Mouse (Mus musculus) splenic B cell, adult 2 months (primary cell): Measurements from ENCODE around the gene Plin5.

Experiments
- DNase-seq: peaks from one replicate; pipeline ENCODE4 v3.0.0-alpha.2; 2011; ENCODE audit warnings: low read depth, low spot score
- H3K27me3 ChIP-seq: 2 replicates; pipeline ENCODE4 v1.6.1; 2012; ENCODE audit warnings: mild to moderate bottlenecking, low read length, moderate library complexity, mixed read lengths; ENCODE audit not compliant: control insufficient read depth, poor library complexity, insufficient read depth, severe bottlenecking
- H3K36me3 ChIP-seq: 2 replicates; pipeline ENCODE4 v1.6.1; 2012; ENCODE audit warnings: mild to moderate bottlenecking, low read length, moderate library complexity, mixed read lengths; ENCODE audit not compliant: control insufficient read depth, poor library complexity, insufficient read depth, severe bottlenecking

Plin5 gene

DNA sequence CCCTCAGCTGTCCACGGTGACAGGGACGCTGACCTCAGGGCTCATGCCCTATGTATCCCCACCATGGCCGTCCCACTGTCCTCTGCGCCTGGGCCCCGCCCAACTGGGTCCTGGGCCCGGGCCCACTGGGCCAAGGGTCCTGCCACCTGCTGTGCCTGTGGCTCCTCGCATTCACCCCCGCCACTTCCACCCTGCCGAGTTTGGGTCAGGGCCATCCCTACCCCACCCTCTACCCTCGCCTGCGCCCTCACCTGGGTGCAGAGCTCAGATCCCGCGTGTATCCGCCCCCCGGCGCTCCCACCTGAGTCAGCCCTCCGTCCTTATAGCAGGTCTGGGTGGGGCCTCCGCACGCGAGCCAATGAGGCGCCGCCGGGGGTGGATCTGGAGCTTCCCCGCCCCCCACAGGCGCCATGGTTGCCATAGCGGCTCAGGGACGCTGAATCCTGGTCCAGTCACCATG is at the start of gene Plin5:
Gene Plin5, minus strand, starts transcription at position 346 of the 460 bp plus-strand sequence.
- Histone ChIP-seq H3K36me3 (no peaks in the 10 kb centered on the region), H3K27me3 (no peaks in the 10 kb centered on the region)
- DNase-seq, result no peak

DNA sequence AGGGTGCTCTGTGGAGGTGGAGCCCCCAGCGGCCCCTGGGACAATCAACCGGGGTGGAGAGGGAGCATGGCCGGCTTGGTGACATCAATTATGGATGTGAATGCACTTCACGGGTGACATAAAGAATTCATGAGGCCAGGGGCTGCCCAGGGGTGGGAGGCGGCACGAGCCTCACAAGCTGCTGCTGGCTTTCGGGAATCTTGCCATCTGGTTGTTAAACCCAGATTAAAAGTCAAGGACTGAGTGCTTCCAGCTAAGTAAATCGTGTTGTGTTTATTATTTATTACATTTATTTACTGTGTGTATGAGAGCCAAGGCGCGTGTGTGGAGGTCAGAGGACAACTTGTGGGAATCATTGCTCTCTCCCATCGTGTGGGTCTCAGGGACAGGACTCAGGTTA is 48.3 kb upstream of the Plin5 start:
- Histone ChIP-seq H3K36me3 (no peaks in the 10 kb centered on the region), H3K27me3 (no peaks in the 10 kb centered on the region)
- DNase-seq, result no peak

DNA sequence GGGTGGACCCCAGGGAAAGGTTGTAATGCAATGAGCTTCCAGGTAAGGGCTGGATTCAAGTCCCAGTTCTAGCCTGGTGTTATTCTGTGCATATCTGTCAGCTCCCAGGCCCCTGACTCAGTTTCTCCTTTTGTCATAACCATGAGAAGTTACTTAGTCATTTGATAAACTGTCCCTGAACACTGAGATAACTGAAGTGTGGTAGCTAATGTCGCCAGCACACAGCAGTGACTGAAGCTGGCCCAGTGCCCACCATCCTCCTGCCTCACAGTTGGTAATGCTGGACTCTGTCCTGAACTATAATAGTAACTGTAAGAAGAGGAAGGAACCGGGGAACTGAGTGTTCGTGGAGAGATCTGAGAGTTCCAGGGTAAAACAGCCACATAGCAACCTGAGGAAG is 47.1 kb upstream of the Plin5 start:
- H3K36me3 ChIP-seq, result no peaks in the 10 kb centered on the region
- no peaks in the 10 kb centered on the region for H3K27me3 ChIP-seq
- no peak for DNase-seq

DNA sequence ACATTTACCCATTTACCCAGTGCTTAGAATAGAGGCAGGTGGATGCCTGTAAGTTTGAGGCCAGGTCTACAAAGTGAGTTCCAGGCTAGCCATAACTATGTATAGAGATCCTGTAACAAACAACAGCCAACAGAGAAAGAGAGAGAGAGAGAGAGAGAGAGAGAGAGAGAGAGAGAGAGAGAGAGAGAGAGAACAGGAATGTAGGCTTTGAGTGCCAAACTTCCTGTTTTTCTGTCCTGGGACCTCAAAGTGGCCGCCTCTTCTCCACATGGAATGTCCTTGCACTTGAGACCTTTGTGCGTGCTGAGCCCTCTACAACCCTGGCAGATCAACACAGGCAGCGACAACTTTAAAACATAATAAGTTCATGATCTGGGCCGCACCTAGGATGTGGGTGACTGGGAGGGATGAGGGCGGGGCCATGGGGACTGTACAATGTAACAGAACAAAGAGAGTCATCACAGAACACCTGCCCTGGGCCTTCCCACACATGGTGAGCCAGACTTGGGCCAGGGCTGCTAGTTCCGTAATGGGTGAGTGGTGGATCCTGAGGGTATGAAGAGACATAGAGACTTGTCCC is 46.2 kb upstream of the Plin5 start:
- no peaks in the 10 kb centered on the region for H3K27me3 ChIP-seq
- DNase-seq, result no peak
- no peaks in the 10 kb centered on the region for H3K36me3 ChIP-seq

DNA sequence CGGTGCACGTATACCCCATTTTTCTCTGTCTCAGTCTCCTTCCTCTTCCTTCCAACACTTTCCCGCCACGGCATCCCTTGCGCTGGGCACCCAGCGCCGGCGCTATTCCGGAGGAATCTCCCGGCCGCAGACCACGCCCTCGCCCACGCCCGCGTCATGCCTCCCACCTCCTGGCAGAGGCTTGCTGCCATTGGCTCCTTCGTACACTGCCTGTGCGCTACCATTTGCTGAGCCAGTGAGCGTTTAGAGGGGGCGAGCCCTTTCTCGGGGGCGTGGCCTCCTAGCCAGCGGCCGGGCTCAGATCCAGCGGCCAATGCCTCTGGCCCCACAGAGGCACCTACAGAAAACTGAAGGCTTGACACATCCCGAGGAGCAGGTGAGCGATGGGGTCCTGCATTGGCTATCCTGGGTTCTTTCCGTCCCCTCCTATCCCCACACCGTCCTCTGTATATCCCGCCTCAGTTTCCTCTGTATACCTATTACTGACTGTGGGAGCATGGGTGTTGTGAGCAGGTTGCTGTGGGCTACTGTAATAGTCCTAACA is 44.9 kb upstream of the Plin5 start, which contains the start of gene Tnfaip8l1:
Gene Tnfaip8l1, plus strand, starts transcription at position 247 of the 544 bp plus-strand sequence.
- Histone ChIP-seq H3K36me3 (no peaks in the 10 kb centered on the region), H3K27me3 (no peaks in the 10 kb centered on the region)
- peak; percentile 91 for DNase-seq

DNA sequence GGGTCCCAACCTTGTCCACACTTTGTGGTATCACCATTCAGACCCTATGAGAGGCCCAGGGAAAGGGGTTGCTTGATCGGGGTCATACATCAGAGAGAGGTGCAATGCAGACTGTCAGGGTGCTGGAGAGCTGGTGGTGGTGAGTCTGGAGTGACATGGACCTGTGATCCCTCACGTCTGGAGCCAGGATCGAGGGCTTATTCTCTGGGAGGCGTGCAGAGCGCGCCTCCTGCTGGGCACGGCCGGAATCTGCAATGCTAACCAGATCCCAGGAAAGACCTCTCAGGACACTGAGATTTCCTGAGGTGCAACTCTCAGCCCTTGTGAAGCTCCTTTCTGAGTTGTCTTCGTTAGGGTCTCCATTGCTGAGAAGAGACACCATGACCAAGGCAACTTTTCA is 42.3 kb upstream of the Plin5 start:
- Histone ChIP-seq H3K36me3 (no peaks in the 10 kb centered on the region), H3K27me3 (no peaks in the 10 kb centered on the region)
- peak; percentile 62 for DNase-seq

DNA sequence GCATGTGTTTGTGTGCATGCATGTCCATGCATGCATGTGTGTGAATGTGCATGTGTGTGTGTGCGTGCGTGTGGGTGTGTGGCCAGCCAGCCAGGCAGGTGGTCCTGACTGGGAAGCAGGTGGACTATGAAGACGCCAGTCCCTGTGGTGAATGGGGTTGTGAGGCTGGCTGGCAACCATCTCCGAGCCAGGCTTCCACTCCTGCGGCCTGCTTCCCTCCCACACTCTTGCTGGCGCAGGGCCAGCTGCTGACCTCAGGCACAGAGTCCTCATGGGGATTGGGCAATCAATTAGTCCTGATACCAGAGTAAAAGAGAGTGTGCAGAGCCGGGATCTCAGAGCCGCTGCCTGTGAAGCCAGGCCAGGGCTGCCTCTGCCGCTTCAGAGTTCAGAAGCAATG is 36.2 kb upstream of the Plin5 start:
- no peak for DNase-seq
- H3K36me3 ChIP-seq, result no peaks in the 10 kb centered on the region
- no peaks in the 10 kb centered on the region for H3K27me3 ChIP-seq

DNA sequence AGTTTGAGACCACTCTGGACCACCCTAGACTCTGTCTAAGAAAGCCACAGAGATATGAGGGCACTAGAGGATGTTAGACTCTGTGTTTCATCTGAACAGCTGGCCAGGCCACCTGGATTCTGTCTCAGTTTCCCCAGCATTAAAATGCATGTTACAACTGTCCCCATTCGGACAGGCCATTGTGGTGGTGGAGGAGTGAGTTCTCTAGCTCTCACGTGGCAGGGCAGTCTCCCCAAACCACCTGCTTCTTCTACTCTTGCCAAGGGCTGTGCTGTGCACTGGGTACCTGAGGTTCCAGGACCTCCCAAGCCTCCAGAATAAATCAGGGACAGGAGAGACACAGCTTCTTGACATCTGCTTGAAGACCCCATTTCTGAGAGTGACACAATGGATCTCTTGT is 32.5 kb upstream of the Plin5 start:
- H3K27me3 ChIP-seq, result no peaks in the 10 kb centered on the region
- no peak for DNase-seq
- no peaks in the 10 kb centered on the region for H3K36me3 ChIP-seq

DNA sequence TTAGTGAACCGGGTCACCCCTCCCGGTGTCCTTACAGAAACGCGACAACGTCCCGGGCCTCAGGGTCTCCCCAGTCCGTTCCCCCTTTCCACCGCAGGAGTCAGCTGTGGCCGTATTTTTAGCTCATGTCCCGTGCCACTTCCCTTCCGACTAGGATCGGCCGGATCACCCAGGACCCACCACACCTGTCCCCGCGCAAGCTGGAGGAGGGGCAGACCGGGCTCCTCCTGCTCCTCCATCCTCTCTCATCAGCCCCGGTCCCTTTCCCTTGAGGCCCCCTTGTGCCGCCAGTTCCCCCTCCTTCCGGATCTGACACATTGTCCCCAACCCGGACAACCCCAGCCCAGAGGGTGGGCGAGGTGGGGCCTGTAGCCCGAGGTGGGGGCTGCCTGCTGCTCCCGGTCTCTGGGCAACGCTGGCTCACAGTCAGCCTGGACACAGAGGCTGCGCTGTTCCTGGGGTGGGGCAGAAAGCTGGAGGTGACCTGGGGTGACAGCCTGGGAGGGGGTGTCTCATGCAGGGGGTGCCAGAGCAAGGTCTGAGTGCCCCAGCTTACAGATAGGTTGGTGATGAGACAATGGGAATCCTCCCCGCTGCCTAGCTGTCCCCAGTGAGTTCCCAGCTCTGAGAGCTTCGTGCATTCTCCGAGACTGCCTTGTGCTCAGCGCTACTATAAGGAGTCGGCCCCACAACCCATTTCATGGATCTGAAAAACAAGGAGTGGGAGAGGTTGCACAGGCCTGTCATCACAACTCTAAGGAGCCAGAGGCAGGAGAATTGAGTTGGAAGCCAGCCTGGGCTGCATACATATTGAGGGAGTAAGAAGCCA is 31.6 kb upstream of the Plin5 start:
- H3K36me3 ChIP-seq, result no peaks in the 10 kb centered on the region
- H3K27me3 ChIP-seq, result no peaks in the 10 kb centered on the region
- no peak for DNase-seq

DNA sequence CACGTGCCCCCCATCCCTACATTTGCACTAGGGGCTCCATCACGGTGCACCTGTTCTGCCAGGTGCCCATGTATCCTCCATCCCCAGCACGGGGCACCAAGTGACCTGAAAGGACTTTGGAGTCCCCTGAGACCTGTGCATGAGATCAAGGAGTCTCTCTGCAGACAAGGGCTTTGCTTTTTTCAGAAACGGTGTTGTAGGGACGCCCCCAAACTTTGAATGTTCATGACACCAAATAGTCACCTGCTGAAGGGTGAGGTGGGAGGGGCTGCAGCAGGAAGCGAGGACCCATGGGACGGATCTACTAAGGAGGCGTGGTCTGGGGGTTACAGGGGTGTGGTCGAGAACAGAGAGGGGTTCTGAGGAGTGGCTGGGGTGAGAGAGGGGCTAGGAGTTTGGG is 30.9 kb upstream of the Plin5 start:
- DNase-seq, result peak; percentile 86
- H3K36me3 ChIP-seq, result no peaks in the 10 kb centered on the region
- no peaks in the 10 kb centered on the region for H3K27me3 ChIP-seq

DNA sequence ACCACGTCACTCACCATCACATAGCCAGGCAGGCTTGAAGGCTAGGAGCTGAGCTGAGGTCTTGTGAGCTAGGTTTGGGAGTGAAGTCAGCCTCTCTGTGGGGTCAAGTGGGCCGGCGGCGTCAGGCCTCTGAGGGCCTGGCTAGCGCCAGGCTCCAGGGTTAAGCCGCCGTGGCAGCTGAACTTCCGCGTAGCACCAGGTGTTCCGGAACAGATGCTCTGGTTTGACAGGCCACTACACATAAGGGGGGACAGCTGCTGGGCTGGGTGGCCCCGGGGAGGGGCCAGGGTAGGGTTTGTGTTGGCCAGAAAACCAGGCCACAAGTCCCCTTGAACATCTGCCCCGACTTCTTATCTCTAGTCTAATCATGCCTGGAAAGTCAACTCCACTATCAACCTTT is 30.0 kb upstream of the Plin5 start:
- DNase-seq, result peak; percentile 49
- Histone ChIP-seq H3K27me3 (no peaks in the 10 kb centered on the region), H3K36me3 (no peaks in the 10 kb centered on the region)

DNA sequence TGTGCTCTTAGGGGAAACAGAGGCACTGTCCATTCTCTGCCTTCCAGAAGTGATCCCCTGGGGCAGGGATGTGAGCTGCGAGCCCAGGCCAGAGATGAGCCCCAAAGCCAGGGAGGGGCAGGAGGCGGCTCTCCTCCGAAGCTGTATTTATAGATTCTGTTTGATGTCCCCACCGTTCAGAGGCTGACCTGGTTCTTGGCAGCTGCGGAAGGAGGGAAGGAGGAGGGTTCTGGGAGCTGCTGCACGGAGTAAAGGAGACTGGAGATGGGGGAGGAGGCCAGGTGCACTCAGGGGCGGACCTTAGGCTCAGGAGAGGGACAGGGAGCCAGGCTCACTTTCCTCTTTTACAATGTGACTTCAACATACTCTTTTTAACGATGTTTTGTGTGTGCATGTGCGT is 28.7 kb upstream of the Plin5 start:
- no peaks in the 10 kb centered on the region; the same call in 1 of the 2 replicates for H3K27me3 ChIP-seq
- no peak for DNase-seq
- H3K36me3 ChIP-seq, result no peaks in the 10 kb centered on the region

DNA sequence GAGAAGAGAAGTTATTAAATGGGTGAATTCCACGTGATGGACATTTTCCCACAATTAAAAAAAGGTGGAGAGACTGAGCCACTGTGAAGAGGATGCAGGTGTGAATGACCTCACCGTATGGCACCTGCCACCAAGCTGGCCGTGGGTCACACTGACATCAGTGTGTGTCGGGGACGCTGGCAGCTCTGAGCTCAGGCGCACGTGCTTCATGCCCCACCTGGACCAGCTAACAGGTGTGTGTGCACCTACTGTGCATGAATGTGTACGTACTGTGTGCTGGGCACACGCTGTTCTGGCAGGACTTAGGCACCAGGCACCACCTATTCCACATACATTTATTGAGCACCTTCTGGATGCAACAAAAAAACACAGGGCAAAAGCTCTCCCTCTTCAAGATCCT is 27.1 kb upstream of the Plin5 start:
- no peaks in the 10 kb centered on the region for H3K36me3 ChIP-seq
- H3K27me3 ChIP-seq, result peaks cover 2% of the 10 kb centered on the region
- DNase-seq, result no peak

DNA sequence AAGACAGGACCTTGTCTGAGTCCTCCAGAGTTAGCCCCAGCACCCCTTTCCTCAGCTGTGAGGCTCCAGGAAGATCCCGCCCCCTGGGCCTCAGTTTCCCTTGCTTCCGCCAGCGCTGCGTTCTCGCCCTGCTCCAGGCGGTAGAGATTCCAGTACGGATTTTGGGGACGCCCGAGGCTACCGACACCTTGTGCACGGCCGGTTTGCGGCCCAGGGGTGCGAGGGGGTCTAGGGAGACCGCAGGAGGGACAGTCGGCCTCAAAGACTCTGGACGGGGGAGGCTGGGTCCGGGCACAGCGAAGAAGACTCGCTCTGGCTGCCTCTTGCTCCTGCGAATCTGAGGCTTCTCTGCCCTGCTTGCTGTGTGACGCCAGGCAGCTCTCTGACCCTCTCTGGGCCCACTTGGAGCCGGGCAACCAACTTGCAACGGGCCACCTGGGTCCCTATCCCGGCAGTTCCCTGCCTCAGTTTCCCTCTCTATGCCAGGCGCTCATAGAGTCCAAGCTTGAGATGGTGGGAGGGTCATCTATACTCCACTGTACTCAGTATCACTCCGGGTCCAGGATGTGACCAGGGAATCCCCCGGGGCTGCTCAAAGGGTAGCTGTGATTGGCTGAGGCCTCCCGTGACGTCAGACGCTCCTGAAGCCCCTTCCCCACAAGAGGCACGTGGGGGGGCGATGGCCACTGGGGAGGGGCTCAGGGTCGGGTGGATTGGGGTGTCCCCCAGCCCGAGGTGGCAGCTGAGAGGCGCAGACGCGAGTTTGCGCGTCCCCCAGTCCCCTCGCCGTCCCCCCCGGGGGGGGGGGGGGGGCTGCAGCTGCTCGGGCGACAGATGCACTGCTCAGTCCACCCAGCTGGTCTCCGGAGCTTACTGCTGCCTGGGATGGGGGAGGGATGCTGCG is 24.6 kb upstream of the Plin5 start:
- no peak for DNase-seq

More for the DNA sequence above, 24.6 kb upstream of the Plin5 start:
- no peaks in the 10 kb centered on the region for H3K36me3 ChIP-seq
- H3K27me3 ChIP-seq, result peaks cover 2% of the 10 kb centered on the region
